Mouse (Mus musculus): ENCODE data around the gene Srsf2. TPM values are rescaled to one million over a fixed set of nuclear protein-coding genes. Genes with fewer than 3 reads are reported as not detected.
A peak's percentile ranks its signal among the peaks of the same experiment; 100 is the strongest.
"Not testable (repeated sequence)": the region's sequence is repeated elsewhere in the genome, so short reads cannot be mapped to it uniquely, and the experiment has no call there.

Gene Srsf2
- total RNA-seq, 4 experiments from 2014 or later = 63.8 to 81.3 (median 70.7) TPM

- DNase-seq (ENCODE audit: low spot score in 2 of 2) = peak; percentile 96 to 98
Measured at GRCm38 (mm10) chr11:116853512-116853928, 626 bp upstream of the Srsf2 start.

- peak; percentile 51 to 67 for DNase-seq (ENCODE audit: low spot score in 2 of 2)
Measured at GRCm38 (mm10) chr11:116852291-116852890, 503 bp downstream of the Srsf2 start, which contains the start of gene Mfsd11. Gene Mfsd11 (plus strand): TSS chr11:116852440.

- no peak for DNase-seq (ENCODE audit: low spot score in 2 of 2)
Measured at GRCm38 (mm10) chr11:116851576-116852290, 1.2 kb downstream of the Srsf2 start.

GRCm38 (mm10) chr11:116850833-116851477 is 1.9 kb downstream of the Srsf2 start:
- no peak for DNase-seq (ENCODE audit: low spot score in 2 of 2)

- no peak for DNase-seq (ENCODE audit: low spot score in 2 of 2)
Measured at GRCm38 (mm10) chr11:116850085-116850484, 2.8 kb downstream of the Srsf2 start.

- DNase-seq (ENCODE audit: low spot score in 2 of 2) = no peak
Measured at GRCm38 (mm10) chr11:116849587-116849986, 3.3 kb downstream of the Srsf2 start.

- DNase-seq (ENCODE audit: low spot score in 2 of 2) = not testable (repeated sequence)
Measured at GRCm38 (mm10) chr11:116848877-116849178, 4.1 kb downstream of the Srsf2 start.

GRCm38 (mm10) chr11:116848086-116848876 is 4.6 kb downstream of the Srsf2 start:
- no peak for DNase-seq (ENCODE audit: low spot score in 2 of 2)

- DNase-seq (ENCODE audit: low spot score in 2 of 2) = no peak
Measured at GRCm38 (mm10) chr11:116847187-116848085, 5.5 kb downstream of the Srsf2 start.

- DNase-seq (ENCODE audit: low spot score in 2 of 2) = no peak
Measured at GRCm38 (mm10) chr11:116846593-116847181, 6.2 kb downstream of the Srsf2 start.

- peak; percentile 95 to 98 for DNase-seq (ENCODE audit: low spot score in 2 of 2)
Measured at GRCm38 (mm10) chr11:116843261-116844233, 9.3 kb downstream of the Srsf2 start, which contains the start of the genes Mettl23 and Jmjd6. Gene Mettl23 (plus strand): TSS chr11:116843278. Gene Jmjd6 (minus strand): TSS chr11:116843449.

GRCm38 (mm10) chr11:116842531-116843260 is 10.2 kb downstream of the Srsf2 start:
- peak; percentile 35 to 44 for DNase-seq (ENCODE audit: low spot score in 2 of 2)

- DNase-seq (ENCODE audit: low spot score in 2 of 2) = no peak
Measured at GRCm38 (mm10) chr11:116840748-116841147, 12.1 kb downstream of the Srsf2 start.

- DNase-seq (ENCODE audit: low spot score in 2 of 2) = no peak
Measured at GRCm38 (mm10) chr11:116839601-116840000, 13.3 kb downstream of the Srsf2 start.

GRCm38 (mm10) chr11:116838936-116839335 is 14.0 kb downstream of the Srsf2 start:
- DNase-seq (ENCODE audit: low spot score in 2 of 2) = peak; percentile 37 to 56

- DNase-seq (ENCODE audit: low spot score in 2 of 2) = no peak
Measured at GRCm38 (mm10) chr11:116837441-116837840, 15.5 kb downstream of the Srsf2 start.

- no peak for DNase-seq (ENCODE audit: low spot score in 2 of 2)
Measured at GRCm38 (mm10) chr11:116836283-116836682, 16.6 kb downstream of the Srsf2 start.

- DNase-seq (ENCODE audit: low spot score in 2 of 2) = no peak
Measured at GRCm38 (mm10) chr11:116834954-116835353, 17.9 kb downstream of the Srsf2 start.
